Mouse (Mus musculus) hindbrain, embryonic 10.5 days (tissue): Measurements from ENCODE around the gene Calm2. TPM values are rescaled to one million over a fixed set of nuclear protein-coding genes. Genes with fewer than 3 reads are reported as not detected.

Source experiments
- DNase-seq: peaks from one replicate; pipeline ENCODE4 v3.0.0-alpha.2; 2017; ENCODE audit warnings: low spot score
- H3K27ac ChIP-seq: fragments of 300-500 bp; sonication (generic); 2 replicates; pipeline ENCODE4 v1.5.1; 2016; ENCODE audit warnings: mild to moderate bottlenecking, moderate library complexity
- H3K27me3 ChIP-seq: fragments of 300-500 bp; sonication (generic); 2 replicates; pipeline ENCODE4 v1.6.1; 2016; ENCODE audit warnings: mild to moderate bottlenecking; ENCODE audit not compliant: poor library complexity, insufficient read depth, severe bottlenecking
- H3K36me3 ChIP-seq: fragments of 300-500 bp; sonication (generic); 2 replicates; pipeline ENCODE4 v1.6.1; 2016; ENCODE audit warnings: mild to moderate bottlenecking, moderate library complexity
- H3K4me1 ChIP-seq: fragments of 300-500 bp; sonication (generic); replicated peaks from 2 replicates; pipeline ENCODE4 v1.6.1; 2016; ENCODE audit warnings: mild to moderate bottlenecking
- H3K4me3 ChIP-seq: fragments of 300-500 bp; sonication (generic); 2 replicates; pipeline ENCODE4 v1.5.1; 2016; ENCODE audit warnings: mild to moderate bottlenecking, moderate library complexity
- H3K9me3 ChIP-seq: fragments of 300-500 bp; sonication (generic); 2 replicates; pipeline ENCODE4 v1.6.1; 2016; ENCODE audit warnings: mild to moderate bottlenecking, moderate library complexity
- WGBS: fragments of 180-500 bp; shearing (Covaris S2); methylation state at CpG from one replicate; pipeline ENCODE4 v1.1.7; 2016; 5-methylcytosine and 5-hydroxymethylcytosine counted together
- polyA plus RNA-seq: library from polyadenylated mRNA; unstranded; fragments of >200 nt; fragmentation: Nextera tagmentation; extraction: Ambion mirVana; gene quantifications from 2 replicates; pipeline ENCODE4 v1.2.1, GENCODE M21; 2016

The Calm2 gene
- polyA plus RNA-seq, 1 experiment from 2014 or later: 1,143 TPM

GRCm38 (mm10) chr17:87427511-87427910, 19.2 kb downstream of the Calm2 start, which contains the start of gene Stpg4:
Stpg4 (minus strand) TSS chr17:87427741.
- peak; percentile 18 for DNase-seq
- H3K4me1 ChIP-seq: peaks cover 5% of the 10 kb centered on the region
- 51% methylated on average over 24 of the region's 24 CpGs for WGBS
- no peak within 1 kb of the TSS for H3K27ac ChIP-seq
- no peaks in the 10 kb centered on the region for H3K9me3 ChIP-seq
- peaks cover 51% of the 10 kb centered on the region for H3K36me3 ChIP-seq
- no peaks in the 10 kb centered on the region for H3K27me3 ChIP-seq
- no peak within 1 kb of the TSS for H3K4me3 ChIP-seq

GRCm38 (mm10) chr17:87418082-87418481, 28.7 kb downstream of the Calm2 start:
- no peaks in the 10 kb centered on the region for H3K27me3 ChIP-seq
- no peak overlapping the region for H3K27ac ChIP-seq
- 72% methylated on average over 7 of the region's 7 CpGs for WGBS
- no peaks in the 10 kb centered on the region for H3K36me3 ChIP-seq
- no peak for DNase-seq
- H3K4me3 ChIP-seq: no peak overlapping the region
- H3K4me1 ChIP-seq: no peaks in the 10 kb centered on the region
- H3K9me3 ChIP-seq: no peaks in the 10 kb centered on the region

GRCm38 (mm10) chr17:87406646-87407045, 40.1 kb downstream of the Calm2 start:
- WGBS: 80% methylated on average over 4 of the region's 4 CpGs
- Histone ChIP-seq H3K4me1 (peaks cover 3% of the 10 kb centered on the region; the same call in 1 of the 2 replicates), H3K9me3 (no peaks in the 10 kb centered on the region), H3K27ac (no peak overlapping the region), H3K27me3 (no peaks in the 10 kb centered on the region), H3K4me3 (no peak overlapping the region), H3K36me3 (no peaks in the 10 kb centered on the region)
- DNase-seq: no peak

- no peaks in the 10 kb centered on the region for H3K9me3 ChIP-seq
- no peak for DNase-seq
- 71% methylated on average over 11 of the region's 11 CpGs for WGBS
- no peak overlapping the region for H3K4me3 ChIP-seq
- no peaks in the 10 kb centered on the region for H3K36me3 ChIP-seq
- peaks cover 3% of the 10 kb centered on the region; the same call in 1 of the 2 replicates for H3K4me1 ChIP-seq
- no peak overlapping the region; the same call in 1 of the 2 replicates for H3K27ac ChIP-seq
- H3K27me3 ChIP-seq: no peaks in the 10 kb centered on the region
Observed at GRCm38 (mm10) chr17:87405576-87405975, 41.2 kb downstream of the Calm2 start.

GRCm38 (mm10) chr17:87403462-87403861, 43.3 kb downstream of the Calm2 start:
- Histone ChIP-seq H3K9me3 (no peaks in the 10 kb centered on the region), H3K4me3 (no peak overlapping the region), H3K36me3 (no peaks in the 10 kb centered on the region), H3K27ac (no peak overlapping the region), H3K27me3 (no peaks in the 10 kb centered on the region), H3K4me1 (peaks cover 9% of the 10 kb centered on the region)
- DNase-seq: no peak
- WGBS: 79% methylated on average over 4 of the region's 4 CpGs

GRCm38 (mm10) chr17:87402444-87402843, 44.3 kb downstream of the Calm2 start:
- 92% methylated on average over 11 of the region's 11 CpGs for WGBS
- Histone ChIP-seq H3K36me3 (no peaks in the 10 kb centered on the region), H3K9me3 (no peaks in the 10 kb centered on the region), H3K27me3 (no peaks in the 10 kb centered on the region), H3K4me1 (peaks cover 11% of the 10 kb centered on the region), H3K27ac (no peak overlapping the region), H3K4me3 (no peak overlapping the region)
- DNase-seq: no peak

- WGBS: 56% methylated on average over 11 of the region's 11 CpGs
- H3K4me3 ChIP-seq: no peak overlapping the region
- peaks cover 21% of the 10 kb centered on the region for H3K4me1 ChIP-seq
- no peak for DNase-seq
- H3K9me3 ChIP-seq: no peaks in the 10 kb centered on the region
- no peak overlapping the region for H3K27ac ChIP-seq
- H3K36me3 ChIP-seq: no peaks in the 10 kb centered on the region
- H3K27me3 ChIP-seq: peaks cover 4% of the 10 kb centered on the region; the same call in 1 of the 2 replicates
Observed at GRCm38 (mm10) chr17:87397088-87397487, 49.6 kb downstream of the Calm2 start.

GRCm38 (mm10) chr17:87391242-87391641, 55.5 kb downstream of the Calm2 start:
- H3K4me3 ChIP-seq: no peak overlapping the region
- 83% methylated on average over 7 of the region's 7 CpGs for WGBS
- peaks cover 15% of the 10 kb centered on the region for H3K4me1 ChIP-seq
- peaks cover 2% of the 10 kb centered on the region; the same call in 1 of the 2 replicates for H3K27me3 ChIP-seq
- no peaks in the 10 kb centered on the region for H3K9me3 ChIP-seq
- DNase-seq: no peak
- H3K36me3 ChIP-seq: no peaks in the 10 kb centered on the region
- no peak overlapping the region for H3K27ac ChIP-seq

- H3K27ac ChIP-seq: 0 out of 2 replicates have a peak overlapping the region, but pooled peaks have one; percentile 6
- H3K9me3 ChIP-seq: no peaks in the 10 kb centered on the region
- 44% methylated on average over 5 of the region's 5 CpGs for WGBS
- no peaks in the 10 kb centered on the region for H3K27me3 ChIP-seq
- no peaks in the 10 kb centered on the region for H3K36me3 ChIP-seq
- no peak for DNase-seq
- H3K4me1 ChIP-seq: peaks cover 14% of the 10 kb centered on the region
- H3K4me3 ChIP-seq: no peak overlapping the region
Observed at GRCm38 (mm10) chr17:87387068-87387467, 59.7 kb downstream of the Calm2 start.

- H3K9me3 ChIP-seq: no peaks in the 10 kb centered on the region
- no peak for DNase-seq
- 63% methylated on average over 3 of the region's 3 CpGs for WGBS
- H3K36me3 ChIP-seq: no peaks in the 10 kb centered on the region
- no peaks in the 10 kb centered on the region for H3K27me3 ChIP-seq
- no peak overlapping the region for H3K4me3 ChIP-seq
- H3K27ac ChIP-seq: peak overlapping the region; percentile 29; the same call in 1 of the 2 replicates
- peaks cover 18% of the 10 kb centered on the region for H3K4me1 ChIP-seq
Observed at GRCm38 (mm10) chr17:87385835-87386234, 60.9 kb downstream of the Calm2 start.

Other genes with a start within 250 kb of the Calm2 start
- 70.1 and 73.3 TPM in 2 replicates for gene Mcfd2, start 181.0 kb downstream of the Calm2 start, polyA plus RNA-seq
- 4.7 and 4.8 TPM in 2 replicates for gene Ttc7, start 164.0 kb downstream of the Calm2 start, polyA plus RNA-seq
- not detected in 2 replicates for gene Stpg4, start 19.2 kb downstream of the Calm2 start, polyA plus RNA-seq
- 20.9 and 48.1 TPM in 2 replicates for gene Epcam, start 189.0 kb upstream of the Calm2 start, polyA plus RNA-seq
- gene Msh2, start 225.4 kb upstream of the Calm2 start, polyA plus RNA-seq: 102 and 124 TPM in 2 replicates